Mouse (Mus musculus): ENCODE results near the gene Knstrn. TPM values are rescaled to one million over a fixed set of nuclear protein-coding genes. Genes with fewer than 3 reads are reported as not detected.

Knstrn gene
- polyA plus RNA-seq, 1 experiment from 2014 or later: 57.5 TPM

DNA sequence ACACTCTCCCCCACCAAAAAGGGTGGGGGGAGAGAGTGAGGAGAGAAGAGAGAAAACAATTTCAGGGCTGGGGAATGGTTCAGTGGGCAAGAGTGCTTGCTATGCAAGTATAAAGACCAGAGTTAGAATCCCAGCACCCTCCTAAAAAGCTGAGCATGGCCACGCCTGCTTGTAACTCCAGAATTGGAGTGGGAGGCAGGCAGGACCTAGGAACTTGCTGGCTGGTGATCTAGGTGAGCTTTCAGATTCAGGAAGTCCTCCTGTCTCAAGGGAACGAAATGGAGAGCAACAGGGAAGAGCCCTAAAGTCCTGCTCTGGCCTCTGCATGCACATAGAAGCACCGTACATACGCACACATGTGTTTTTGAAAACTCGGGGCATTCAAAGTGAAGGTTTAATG is 9.0 kb downstream of the Knstrn start:
- H3K4me1 ChIP-seq (replicated peaks; ENCODE audit: insufficient read depth, low read length): no peaks in the 10 kb centered on the region
- no peak overlapping the region for H3K4me3 ChIP-seq (replicated peaks; ENCODE audit: low read depth, low read length)
- H3K4me2 ChIP-seq (ENCODE audit: low read length): no peak overlapping the region
- H3K27ac ChIP-seq: no peak overlapping the region
- no peaks in the 10 kb centered on the region for H3K9me3 ChIP-seq (replicated peaks; ENCODE audit: low read length)
- H3K9ac ChIP-seq (ENCODE audit: low read depth, low read length): no peak overlapping the region
- DNase-seq (ENCODE audit: low spot score) (no peak), ATAC-seq (replicated peaks; ENCODE audit: low FRiP score, low read depth) (no peak)
- H3K27me3 ChIP-seq (ENCODE audit: insufficient read depth, low read length): no peaks in the 10 kb centered on the region
- H3K36me3 ChIP-seq (ENCODE audit: insufficient read depth, low read length): peaks cover 15% of the 10 kb centered on the region; the same call in 1 of the 2 replicates
- no peak for TF ChIP-seq CTCF (IDR thresholded peaks at IDR 0.05; ENCODE audit: low read depth)
- 89% methylated on average over 5 of the region's 5 CpGs for WGBS

DNA sequence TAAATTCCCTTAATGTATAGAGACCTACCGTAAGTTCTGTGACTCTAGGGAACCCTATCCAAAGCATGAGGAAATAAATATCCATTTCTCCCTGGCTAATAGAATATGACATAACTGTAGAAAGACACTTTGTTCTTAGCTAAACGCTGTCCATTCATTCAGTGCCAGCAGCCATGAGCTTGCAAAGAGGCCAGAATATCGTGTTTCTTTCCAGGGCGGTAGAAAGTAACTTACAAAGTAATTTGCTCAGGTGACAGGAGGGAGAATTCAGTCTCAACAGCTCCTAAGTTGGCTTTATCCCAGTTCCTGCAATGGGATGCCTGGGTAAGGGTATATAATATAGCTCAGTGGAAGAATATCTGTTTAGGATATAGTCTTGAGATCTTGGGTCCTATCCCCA is 10.6 kb downstream of the Knstrn start:
- TF ChIP-seq CTCF (IDR thresholded peaks at IDR 0.05; ENCODE audit: low read depth): no peak
- H3K9ac ChIP-seq (ENCODE audit: low read depth, low read length): no peak overlapping the region
- H3K4me2 ChIP-seq (ENCODE audit: low read length): no peak overlapping the region
- no peaks in the 10 kb centered on the region for H3K9me3 ChIP-seq (replicated peaks; ENCODE audit: low read length)
- 90% methylated on average over 4 of the region's 4 CpGs for WGBS
- ATAC-seq (replicated peaks; ENCODE audit: low FRiP score, low read depth) (no peak), DNase-seq (ENCODE audit: low spot score) (no peak)
- H3K36me3 ChIP-seq (ENCODE audit: insufficient read depth, low read length): peaks cover 14% of the 10 kb centered on the region; the same call in 1 of the 2 replicates
- H3K4me1 ChIP-seq (replicated peaks; ENCODE audit: insufficient read depth, low read length): no peaks in the 10 kb centered on the region
- no peak overlapping the region for H3K4me3 ChIP-seq (replicated peaks; ENCODE audit: low read depth, low read length)
- H3K27ac ChIP-seq: no peak overlapping the region
- no peaks in the 10 kb centered on the region for H3K27me3 ChIP-seq (ENCODE audit: insufficient read depth, low read length)

DNA sequence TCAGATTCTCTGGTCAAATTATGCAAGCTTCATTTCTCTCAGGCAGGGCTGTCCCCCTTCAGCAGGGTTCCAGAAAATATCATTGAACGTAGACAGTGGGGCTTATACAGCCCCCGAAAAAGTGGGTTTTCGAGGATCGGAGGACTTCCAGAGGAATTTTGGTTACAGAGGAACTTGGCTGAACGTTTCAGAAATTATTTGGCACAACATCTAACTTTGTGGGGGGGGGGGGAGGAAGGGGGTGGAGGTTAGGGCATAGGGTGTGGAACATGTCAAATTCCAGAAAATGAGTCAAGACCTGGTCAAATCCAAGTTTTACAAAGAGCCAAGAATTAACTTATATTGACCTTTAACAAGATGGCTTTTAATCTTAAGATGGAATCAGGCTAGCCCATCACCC is 15.3 kb downstream of the Knstrn start:
- ATAC-seq (replicated peaks; ENCODE audit: low FRiP score, low read depth) (no peak), DNase-seq (ENCODE audit: low spot score) (no peak)
- Histone ChIP-seq H3K4me1 (replicated peaks; ENCODE audit: insufficient read depth, low read length) (no peaks in the 10 kb centered on the region), H3K27me3 (ENCODE audit: insufficient read depth, low read length) (no peaks in the 10 kb centered on the region), H3K4me3 (replicated peaks; ENCODE audit: low read depth, low read length) (no peak overlapping the region), H3K9me3 (replicated peaks; ENCODE audit: low read length) (no peaks in the 10 kb centered on the region), H3K27ac (no peak overlapping the region), H3K36me3 (ENCODE audit: insufficient read depth, low read length) (peaks cover 23% of the 10 kb centered on the region; the same call in 1 of the 2 replicates), H3K4me2 (ENCODE audit: low read length) (no peak overlapping the region), H3K9ac (ENCODE audit: low read depth, low read length) (no peak overlapping the region)
- no peak for TF ChIP-seq CTCF (IDR thresholded peaks at IDR 0.05; ENCODE audit: low read depth)
- WGBS: 85% methylated on average over 5 of the region's 5 CpGs

DNA sequence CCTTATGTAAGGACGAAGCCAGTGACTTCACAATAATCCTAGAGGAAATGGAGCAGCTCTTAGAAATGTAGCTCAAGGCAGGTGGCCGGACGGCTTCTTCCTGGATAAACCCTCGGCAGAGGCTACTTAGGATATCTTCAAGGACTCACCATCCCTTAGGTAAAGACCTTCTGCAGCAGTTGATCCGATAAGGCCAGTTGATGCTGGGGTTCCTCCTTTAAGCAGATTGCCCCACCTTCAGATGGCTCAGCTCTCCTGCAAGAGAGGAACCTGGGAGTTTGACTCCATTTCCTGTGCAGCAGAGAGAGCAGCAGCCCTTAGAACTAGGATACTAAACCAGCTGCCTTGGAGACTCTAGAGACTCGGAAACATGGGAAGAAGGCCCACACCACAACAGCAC is 20.3 kb downstream of the Knstrn start:
- H3K4me1 ChIP-seq (replicated peaks; ENCODE audit: insufficient read depth, low read length): no peaks in the 10 kb centered on the region
- no peak overlapping the region for H3K27ac ChIP-seq
- no peak overlapping the region for H3K4me3 ChIP-seq (replicated peaks; ENCODE audit: low read depth, low read length)
- no peak for ATAC-seq (replicated peaks; ENCODE audit: low FRiP score, low read depth)
- no peak overlapping the region for H3K4me2 ChIP-seq (ENCODE audit: low read length)
- H3K9me3 ChIP-seq (replicated peaks; ENCODE audit: low read length): no peaks in the 10 kb centered on the region
- peaks cover 25% of the 10 kb centered on the region for H3K36me3 ChIP-seq (ENCODE audit: insufficient read depth, low read length)
- no peak for TF ChIP-seq CTCF (IDR thresholded peaks at IDR 0.05; ENCODE audit: low read depth)
- no peak overlapping the region for H3K9ac ChIP-seq (ENCODE audit: low read depth, low read length)
- WGBS: 90% methylated on average over 6 of the region's 6 CpGs
- no peak for DNase-seq (ENCODE audit: low spot score)
- no peaks in the 10 kb centered on the region for H3K27me3 ChIP-seq (ENCODE audit: insufficient read depth, low read length)

DNA sequence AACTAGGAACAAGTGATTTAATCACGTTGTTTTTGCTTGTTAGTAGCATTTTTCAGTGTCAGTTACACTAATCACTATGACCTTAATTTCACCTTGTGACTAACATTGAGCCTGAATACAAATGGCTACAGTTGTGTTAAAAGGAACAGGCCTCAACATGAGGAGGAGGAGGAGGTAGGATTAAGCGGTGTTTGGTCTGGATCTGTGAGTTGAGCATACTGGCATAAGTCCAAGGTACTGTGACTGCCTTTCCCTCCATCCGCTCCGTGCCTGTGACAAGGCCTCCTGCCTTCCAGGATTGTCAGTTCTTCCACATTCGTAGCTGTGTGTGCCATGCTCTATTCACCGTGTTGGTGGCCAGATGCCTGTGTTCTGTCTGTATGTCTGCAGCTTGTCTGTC is 21.3 kb downstream of the Knstrn start:
- Histone ChIP-seq H3K9me3 (replicated peaks; ENCODE audit: low read length) (no peaks in the 10 kb centered on the region), H3K27ac (no peak overlapping the region), H3K4me2 (ENCODE audit: low read length) (no peak overlapping the region), H3K4me1 (replicated peaks; ENCODE audit: insufficient read depth, low read length) (no peaks in the 10 kb centered on the region), H3K36me3 (ENCODE audit: insufficient read depth, low read length) (peaks cover 17% of the 10 kb centered on the region), H3K9ac (ENCODE audit: low read depth, low read length) (no peak overlapping the region), H3K4me3 (replicated peaks; ENCODE audit: low read depth, low read length) (no peak overlapping the region), H3K27me3 (ENCODE audit: insufficient read depth, low read length) (no peaks in the 10 kb centered on the region)
- no peak for DNase-seq (ENCODE audit: low spot score)
- 76% methylated on average over 6 of the region's 6 CpGs for WGBS
- TF ChIP-seq CTCF (IDR thresholded peaks at IDR 0.05; ENCODE audit: low read depth): no peak
- ATAC-seq (replicated peaks; ENCODE audit: low FRiP score, low read depth): no peak

DNA sequence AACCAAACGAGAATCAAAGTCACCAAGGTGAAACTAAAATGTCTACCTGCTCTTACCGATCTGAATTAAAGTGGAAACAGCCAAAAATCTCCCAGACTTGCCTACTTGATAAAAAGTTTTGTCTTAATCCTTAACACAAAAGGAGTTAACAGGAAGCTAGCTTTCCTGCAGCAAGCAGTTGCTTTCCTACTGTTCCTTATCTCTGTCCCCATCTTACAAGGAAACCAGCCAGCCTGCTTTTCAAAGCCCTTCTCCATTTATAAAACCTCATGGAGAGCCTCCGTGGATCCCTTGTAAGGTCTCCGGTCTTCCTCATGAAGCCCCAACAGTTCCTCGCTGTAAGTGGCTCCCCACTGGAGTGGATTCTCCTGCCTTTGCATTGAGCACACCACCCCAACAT is 24.5 kb downstream of the Knstrn start:
- no peak for ATAC-seq (replicated peaks; ENCODE audit: low FRiP score, low read depth)
- Histone ChIP-seq H3K9ac (ENCODE audit: low read depth, low read length) (no peak overlapping the region), H3K27ac (no peak overlapping the region), H3K4me1 (replicated peaks; ENCODE audit: insufficient read depth, low read length) (no peaks in the 10 kb centered on the region), H3K27me3 (ENCODE audit: insufficient read depth, low read length) (no peaks in the 10 kb centered on the region), H3K9me3 (replicated peaks; ENCODE audit: low read length) (no peaks in the 10 kb centered on the region), H3K36me3 (ENCODE audit: insufficient read depth, low read length) (peaks cover 11% of the 10 kb centered on the region), H3K4me3 (replicated peaks; ENCODE audit: low read depth, low read length) (no peak overlapping the region), H3K4me2 (ENCODE audit: low read length) (no peak overlapping the region)
- no peak for TF ChIP-seq CTCF (IDR thresholded peaks at IDR 0.05; ENCODE audit: low read depth)
- DNase-seq (ENCODE audit: low spot score): peak; percentile 18
- 41% methylated on average over 5 of the region's 5 CpGs for WGBS

DNA sequence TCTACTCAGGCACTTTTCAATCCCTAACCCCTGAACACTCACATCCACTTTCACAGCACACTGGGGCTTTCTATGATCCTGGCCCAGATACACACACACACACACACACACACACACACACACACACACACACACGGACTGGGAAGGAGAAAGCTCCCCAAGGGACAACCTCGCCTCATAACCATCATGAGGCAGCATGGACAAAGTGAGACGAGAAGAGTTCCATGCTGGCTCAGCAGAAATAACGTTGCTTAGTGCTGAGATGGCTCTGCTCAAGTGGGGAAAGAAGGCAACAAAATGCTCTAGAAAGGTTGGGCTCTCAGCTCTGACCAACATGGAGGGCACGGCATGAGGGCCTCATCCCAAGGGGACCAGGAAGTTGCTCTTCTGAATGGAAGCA is 27.4 kb downstream of the Knstrn start:
- H3K27ac ChIP-seq: no peak overlapping the region
- no peak for ATAC-seq (replicated peaks; ENCODE audit: low FRiP score, low read depth)
- no peaks in the 10 kb centered on the region for H3K4me1 ChIP-seq (replicated peaks; ENCODE audit: insufficient read depth, low read length)
- WGBS: 67% methylated on average over 5 of the region's 5 CpGs
- no peaks in the 10 kb centered on the region for H3K36me3 ChIP-seq (ENCODE audit: insufficient read depth, low read length)
- no peak overlapping the region for H3K4me2 ChIP-seq (ENCODE audit: low read length)
- no peaks in the 10 kb centered on the region for H3K27me3 ChIP-seq (ENCODE audit: insufficient read depth, low read length)
- H3K4me3 ChIP-seq (replicated peaks; ENCODE audit: low read depth, low read length): no peak overlapping the region
- H3K9me3 ChIP-seq (replicated peaks; ENCODE audit: low read length): no peaks in the 10 kb centered on the region; the same call in 1 of the 2 replicates
- TF ChIP-seq CTCF (IDR thresholded peaks at IDR 0.05; ENCODE audit: low read depth): no peak
- no peak for DNase-seq (ENCODE audit: low spot score)
- H3K9ac ChIP-seq (ENCODE audit: low read depth, low read length): no peak overlapping the region

Data from kidney, postnatal 0 days (tissue).